Mouse (Mus musculus): ENCODE measurements around the gene Dmrta1.

- TF ChIP-seq CTCF (conservative IDR thresholded peaks at IDR 0.05; ENCODE audit: insufficient read depth, insufficient read length, low read depth, low read length): no peak
- no peak for TF ChIP-seq POLR2A (IDR thresholded peaks at IDR 0.05; ENCODE audit: low read depth, low read length)
Measured at GRCm38 (mm10) chr4:89678713-89679112, 523 bp upstream of the Dmrta1 start.

Data from kidney, adult 2 months (tissue).